Mouse (Mus musculus) heart, adult 2 months (tissue): ENCODE data around the gene Dok1. TPM values are rescaled to one million over a fixed set of nuclear protein-coding genes. Genes with fewer than 3 reads are reported as not detected.

ENCODE experiments used
- DNase-seq, 2 experiments: peaks; one replicate each; pipeline ENCODE4 v3.0.0; 2021
- H3K27ac ChIP-seq: fragments of 200-600 bp; 2 replicates; pipeline ENCODE4 v1.8.1; 2022
- H3K27me3 ChIP-seq: fragments of 200-500 bp; 2 replicates; pipeline ENCODE4 v1.6.1; 2012; ENCODE audit warnings: mild to moderate bottlenecking, low read length, inconsistent platforms, mixed read lengths; ENCODE audit not compliant: control insufficient read depth, insufficient read depth
- H3K36me3 ChIP-seq: fragments of 200-500 bp; 2 replicates; pipeline ENCODE4 v1.6.1; 2012; ENCODE audit warnings: low read length, inconsistent platforms; ENCODE audit not compliant: control insufficient read depth, insufficient read depth
- H3K4me1 ChIP-seq: fragments of 200-500 bp; 2 replicates; pipeline ENCODE4 v1.6.1; 2011; ENCODE audit warnings: low read length; ENCODE audit not compliant: control insufficient read depth, insufficient read depth
- H3K4me3 ChIP-seq: fragments of 200-600 bp; 2 replicates; pipeline ENCODE4 v1.8.1; 2022
- H3K79me2 ChIP-seq: fragments of 200-500 bp; replicated peaks from 2 replicates; pipeline ENCODE4 v1.6.1; 2012; ENCODE audit warnings: mild to moderate bottlenecking, inconsistent platforms, low read length, moderate library complexity, mixed read lengths; ENCODE audit not compliant: control insufficient read depth, insufficient read depth
- H3K9ac ChIP-seq: fragments of 200-500 bp; 2 replicates; pipeline ENCODE4 v1.6.1; 2012; ENCODE audit warnings: low read depth, mild to moderate bottlenecking, control low read depth, inconsistent platforms, low read length, mixed read lengths
- CTCF ChIP-seq: fragments of 200-600 bp; IDR thresholded peaks from 2 replicates; pipeline ENCODE4 v1.8.1; 2022; ENCODE audit warnings: antibody characterized with exemption, mild to moderate bottlenecking, moderate library complexity
- EP300 ChIP-seq: fragments of 200-500 bp; IDR thresholded peaks from 2 replicates; pipeline ENCODE4 v1.6.1; 2011; ENCODE audit warnings: low read depth, low read length, control low read depth; ENCODE audit not compliant: insufficient read depth
- POLR2A ChIP-seq: fragments of 200-500 bp; IDR thresholded peaks from 2 replicates; pipeline ENCODE4 v1.6.1; 2011; ENCODE audit warnings: mild to moderate bottlenecking, low read depth, low read length, control low read depth; ENCODE audit not compliant: insufficient read depth
- WGBS: fragments of 180-500 bp; shearing (Covaris S2); methylation state at CpG from one replicate; pipeline ENCODE4 v1.1.7; 2018; 5-methylcytosine and 5-hydroxymethylcytosine counted together
- intact Hi-C: fragments of 180-260 bp; cut with DNase I; formaldehyde crosslinking; loops from one replicate; pipeline ENCODE4 v1.15.1; 2025
- polyA plus RNA-seq: library from polyadenylated mRNA; depleted of rRNA; stranded (reverse); fragments of >200 nt; gene quantifications from 2 replicates; pipeline ENCODE4 v1.2.3, GENCODE M21; 2012
- total RNA-seq, 2 experiments: library from RNA; stranded (reverse); gene quantifications; 2 replicates each; pipeline ENCODE4 v1.2.3; 2021

Gene Dok1
- total and polyA plus RNA-seq, 3 experiments = 2.6 to 3.4 (median 2.6) TPM

DNA sequence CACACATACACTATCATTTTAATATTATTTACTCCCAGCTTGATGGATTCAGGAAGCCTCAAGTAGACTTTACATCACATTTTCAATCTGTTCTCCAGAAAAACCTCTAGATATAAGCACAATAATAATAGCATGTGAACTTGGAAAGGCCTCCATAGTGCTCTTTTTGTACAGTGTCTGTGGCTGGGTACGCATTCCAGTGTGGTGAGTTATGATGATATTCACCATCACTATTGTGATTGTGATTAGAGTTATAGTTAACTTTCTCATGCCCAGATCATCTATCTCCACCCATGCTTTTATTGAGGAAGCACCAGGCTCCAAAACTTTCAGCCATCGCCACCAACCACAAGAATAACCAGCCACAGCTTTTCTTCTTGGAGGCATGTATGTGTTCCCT, 9.5 kb downstream of the Dok1 start:
- Histone ChIP-seq H3K9ac (no peak overlapping the region), H3K4me3 (no peak overlapping the region), H3K27ac (no peak overlapping the region), H3K4me1 (no peaks in the 10 kb centered on the region; the same call in 1 of the 2 replicates), H3K79me2 (no peaks in the 10 kb centered on the region), H3K27me3 (no peaks in the 10 kb centered on the region), H3K36me3 (no peaks in the 10 kb centered on the region)
- 89% methylated on average over 2 of the region's 2 CpGs for WGBS
- intact Hi-C loops = no loop called here
- no peak for DNase-seq
- no peak for TF ChIP-seq POLR2A
- TF ChIP-seq CTCF = no peak
- TF ChIP-seq EP300 = no peak

DNA sequence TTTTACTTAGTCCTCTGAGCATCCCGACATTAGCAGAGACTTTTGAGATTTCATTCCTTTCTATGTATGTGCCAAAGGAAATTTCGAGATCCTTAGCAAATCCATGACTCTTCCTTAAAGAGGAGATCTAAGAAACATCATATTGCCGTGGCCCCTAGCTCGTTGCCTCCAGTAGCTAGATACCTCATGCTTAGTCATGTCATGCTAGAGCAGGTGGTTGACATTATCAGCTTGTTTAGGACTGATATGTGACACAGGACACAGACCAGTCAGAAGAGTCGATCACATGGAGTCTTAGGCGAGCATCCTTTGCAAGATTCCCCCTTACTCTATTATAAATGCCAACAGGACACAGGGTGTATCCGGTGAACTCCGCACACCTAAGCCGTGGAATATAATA, 10.3 kb downstream of the Dok1 start:
- Histone ChIP-seq H3K4me3 (no peak overlapping the region), H3K4me1 (no peaks in the 10 kb centered on the region; the same call in 1 of the 2 replicates), H3K27me3 (no peaks in the 10 kb centered on the region), H3K79me2 (no peaks in the 10 kb centered on the region), H3K27ac (no peak overlapping the region), H3K36me3 (no peaks in the 10 kb centered on the region), H3K9ac (no peak overlapping the region)
- no peak for DNase-seq
- intact Hi-C loops = no loop called here
- TF ChIP-seq POLR2A (no peak), CTCF (no peak), EP300 (no peak)
- 79% methylated on average over 9 of the region's 9 CpGs for WGBS

DNA sequence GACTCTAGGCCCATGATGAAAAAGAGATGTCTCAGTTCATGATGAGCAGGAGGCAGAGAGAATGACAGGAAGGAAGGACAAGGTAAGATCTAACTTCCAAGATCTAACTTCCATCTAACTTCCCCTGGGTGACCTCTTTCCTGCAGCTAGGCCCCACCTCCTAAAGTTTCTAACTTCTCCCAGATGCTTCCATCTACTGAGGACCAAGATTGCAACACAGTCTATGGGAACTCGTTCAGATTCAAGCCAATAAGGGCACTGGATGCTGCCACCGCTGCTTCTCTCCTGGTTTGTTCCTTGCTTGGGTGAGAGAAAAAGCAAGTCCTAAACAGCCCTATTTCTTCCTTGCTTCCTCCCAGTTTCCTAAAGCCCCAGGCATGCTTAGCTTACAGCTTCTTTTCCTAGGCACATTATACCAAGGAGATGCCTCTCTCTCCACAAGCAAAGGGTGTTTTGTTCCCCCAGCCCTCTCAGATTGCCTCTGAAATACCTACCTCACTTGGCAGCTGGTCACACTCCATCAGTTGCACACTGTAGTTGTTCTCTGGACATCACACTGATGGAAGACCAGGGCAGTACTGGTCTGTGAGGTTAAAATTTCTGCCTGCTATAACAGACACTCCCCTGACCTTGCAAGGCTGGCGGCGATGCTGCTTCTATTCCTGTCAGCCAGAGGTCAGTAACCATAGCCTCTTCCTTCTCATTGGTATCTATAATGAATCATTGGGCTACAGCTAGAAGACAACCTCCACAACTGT, 12.3 kb downstream of the Dok1 start:
- no peak for DNase-seq
- no peaks in the 10 kb centered on the region for H3K79me2 ChIP-seq
- H3K27me3 ChIP-seq = no peaks in the 10 kb centered on the region
- no peak overlapping the region for H3K27ac ChIP-seq
- TF ChIP-seq EP300 = no peak
- H3K4me3 ChIP-seq = no peak overlapping the region
- intact Hi-C loops = no loop called here
- no peak overlapping the region for H3K9ac ChIP-seq
- 69% methylated on average over 4 of the region's 4 CpGs for WGBS
- H3K4me1 ChIP-seq = peaks cover 3% of the 10 kb centered on the region
- H3K36me3 ChIP-seq = no peaks in the 10 kb centered on the region

DNA sequence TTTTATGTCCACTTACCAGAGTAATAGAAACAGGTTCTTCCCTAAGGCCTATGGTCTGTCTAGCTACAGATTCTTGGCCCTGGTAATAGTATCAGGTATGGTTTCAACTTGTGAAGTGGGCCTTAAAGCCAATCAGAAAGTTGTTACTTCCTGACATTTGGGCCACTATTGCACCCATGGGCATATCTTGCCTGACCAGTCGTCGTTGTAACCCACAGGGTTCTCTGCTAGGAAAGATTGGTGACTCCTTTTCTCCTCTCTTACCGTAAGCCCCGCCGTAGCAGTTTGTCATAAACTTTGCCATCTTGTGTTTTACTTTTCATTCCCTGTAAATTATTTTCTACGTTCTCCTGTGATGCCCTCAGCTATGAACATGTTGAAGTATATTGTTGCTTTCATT, 13.2 kb downstream of the Dok1 start:
- Histone ChIP-seq H3K27ac (no peak overlapping the region), H3K4me1 (peaks cover 3% of the 10 kb centered on the region), H3K4me3 (no peak overlapping the region), H3K79me2 (no peaks in the 10 kb centered on the region), H3K9ac (no peak overlapping the region), H3K27me3 (no peaks in the 10 kb centered on the region), H3K36me3 (no peaks in the 10 kb centered on the region)
- WGBS = 93% methylated on average over 6 of the region's 6 CpGs
- DNase-seq = no peak
- no peak for TF ChIP-seq EP300
- intact Hi-C loops = no loop called here

DNA sequence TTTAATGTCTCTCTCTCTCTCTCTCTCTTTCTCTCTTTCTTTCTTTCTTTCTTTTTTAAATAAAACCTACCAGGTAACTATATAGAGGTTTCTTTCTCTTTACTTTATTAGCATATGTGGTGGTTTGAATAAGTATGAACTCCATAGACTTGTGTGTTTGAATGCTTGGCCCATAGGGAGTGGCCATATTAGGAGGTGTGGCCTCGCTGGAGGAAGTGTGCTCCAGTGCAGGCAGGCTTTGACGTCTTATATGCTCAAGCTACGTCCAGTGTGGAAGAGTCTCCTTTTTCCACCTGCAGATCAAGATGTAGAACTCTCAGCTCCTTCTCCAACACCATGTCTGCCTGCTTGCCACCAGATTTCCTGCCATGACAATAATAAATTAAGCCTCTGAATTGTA, 14.2 kb downstream of the Dok1 start:
- WGBS = 76% methylated on average over 3 of the region's 3 CpGs

DNA sequence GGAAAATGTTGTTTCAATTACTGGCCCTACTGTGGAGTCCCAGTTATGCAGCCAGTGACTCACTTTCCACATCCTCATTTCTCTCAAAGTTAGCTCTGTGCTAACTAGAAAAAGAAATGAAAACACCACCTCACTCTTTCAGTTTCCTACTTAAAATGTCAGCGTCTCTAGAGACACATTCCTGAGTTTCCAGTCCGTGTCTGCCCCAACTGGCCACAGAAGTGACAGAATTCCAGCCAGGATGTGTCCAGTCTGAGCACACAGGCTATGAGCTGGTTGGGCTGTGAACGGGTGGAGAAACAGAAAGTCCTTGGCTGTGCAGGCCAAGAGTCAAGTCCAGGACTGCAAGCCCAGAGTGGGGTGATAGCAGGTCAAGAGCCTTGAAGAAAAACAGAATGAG, 16.1 kb downstream of the Dok1 start:
- peak overlapping the region; percentile 55 for H3K27ac ChIP-seq
- peaks cover 3% of the 10 kb centered on the region for H3K4me1 ChIP-seq
- H3K27me3 ChIP-seq = no peaks in the 10 kb centered on the region
- H3K79me2 ChIP-seq = no peaks in the 10 kb centered on the region
- intact Hi-C loops = no loop called here
- 6% methylated on average over 3 of the region's 3 CpGs for WGBS
- DNase-seq = peak; percentile 59 to 81
- TF ChIP-seq POLR2A (0 out of 2 replicates have a peak, but pooled peaks have one; percentile 22), EP300 (peak; percentile 66; the same call in 1 of the 2 replicates), CTCF (no peak)
- no peaks in the 10 kb centered on the region for H3K36me3 ChIP-seq
- H3K9ac ChIP-seq = no peak overlapping the region
- no peak overlapping the region for H3K4me3 ChIP-seq

More for the DNA sequence above, 14.2 kb downstream of the Dok1 start:
- intact Hi-C loops = no loop called here
- H3K36me3 ChIP-seq = no peaks in the 10 kb centered on the region
- no peaks in the 10 kb centered on the region for H3K79me2 ChIP-seq
- peaks cover 3% of the 10 kb centered on the region for H3K4me1 ChIP-seq
- no peak overlapping the region for H3K4me3 ChIP-seq
- H3K27ac ChIP-seq = no peak overlapping the region
- H3K9ac ChIP-seq = no peak overlapping the region
- no peaks in the 10 kb centered on the region for H3K27me3 ChIP-seq
- DNase-seq = no peak
- no peak for TF ChIP-seq EP300
- no peak for TF ChIP-seq CTCF
- no peak for TF ChIP-seq POLR2A
